Mouse (Mus musculus) hindbrain, embryonic 13.5 days (tissue): ENCODE results near the gene Emsy. TPM values are rescaled to one million over a fixed set of nuclear protein-coding genes. Genes with fewer than 3 reads are reported as not detected.
A peak's percentile ranks its signal among the peaks of the same experiment; 100 is the strongest.

Experiments used
- ATAC-seq: fragments of 200-750 bp; cut with Nextera tagmentation; 2 replicates; pipeline ENCODE4 v1.8.0; 2017; ENCODE audit warnings: moderate TSS enrichment; ENCODE audit not compliant: low FRiP score
- H3K27ac ChIP-seq: fragments of 300-500 bp; sonication (generic); 2 replicates; pipeline ENCODE4 v1.5.1; 2015; ENCODE audit warnings: inconsistent platforms, mild to moderate bottlenecking, moderate library complexity
- H3K27me3 ChIP-seq: fragments of 300-500 bp; sonication (generic); 2 replicates; pipeline ENCODE4 v1.6.1; 2015; ENCODE audit warnings: mild to moderate bottlenecking, inconsistent platforms
- H3K36me3 ChIP-seq: fragments of 300-500 bp; sonication (generic); 2 replicates; pipeline ENCODE4 v1.6.1; 2015; ENCODE audit warnings: mild to moderate bottlenecking, inconsistent platforms
- H3K4me1 ChIP-seq: fragments of 300-500 bp; sonication (generic); replicated peaks from 2 replicates; pipeline ENCODE4 v1.6.1; 2015; ENCODE audit warnings: inconsistent platforms
- H3K4me2 ChIP-seq: fragments of 300-500 bp; sonication (generic); 2 replicates; pipeline ENCODE4 v1.6.1; 2015; ENCODE audit warnings: inconsistent platforms, mild to moderate bottlenecking, moderate library complexity
- H3K4me3 ChIP-seq: fragments of 300-500 bp; sonication (generic); 2 replicates; pipeline ENCODE4 v1.5.1; 2015; ENCODE audit warnings: mild to moderate bottlenecking, inconsistent platforms
- H3K9ac ChIP-seq: fragments of 300-500 bp; sonication (generic); 2 replicates; pipeline ENCODE4 v1.6.1; 2015; ENCODE audit warnings: mild to moderate bottlenecking, inconsistent platforms
- H3K9me3 ChIP-seq: fragments of 300-500 bp; sonication (generic); 2 replicates; pipeline ENCODE4 v1.6.1; 2016; ENCODE audit warnings: inconsistent platforms
- WGBS: fragments of 180-500 bp; shearing (Covaris S2); methylation state at CpG from one replicate; pipeline ENCODE4 v1.1.7; 2015; 5-methylcytosine and 5-hydroxymethylcytosine counted together
- polyA plus RNA-seq: library from polyadenylated mRNA; unstranded; fragments of >200 nt; fragmentation: Nextera tagmentation; extraction: Ambion mirVana; gene quantifications from 2 replicates; pipeline ENCODE4 v1.2.1, GENCODE M21; 2015

Gene Emsy
- polyA plus RNA-seq, 1 experiment from 2014 or later = 35.0 TPM

DNA sequence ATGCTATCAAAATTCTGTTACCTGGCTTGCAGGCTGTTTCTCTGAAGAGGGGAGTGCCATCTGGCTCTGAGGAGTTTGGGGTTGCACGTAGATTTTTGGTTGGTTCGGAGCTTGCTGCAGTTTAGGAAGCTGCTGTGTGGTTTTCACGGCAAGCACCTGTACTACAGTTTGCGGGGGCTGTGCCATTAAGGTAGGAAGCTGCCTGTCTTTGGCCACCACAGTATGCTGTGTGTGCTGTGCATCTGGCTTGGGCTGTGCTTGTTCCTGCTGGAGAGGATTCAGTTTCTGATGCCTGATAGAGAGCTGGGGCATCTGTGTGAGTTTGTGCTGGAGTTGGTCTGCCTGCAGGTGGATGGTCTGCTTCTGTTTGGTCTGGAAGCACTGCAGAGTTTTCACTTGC lies 61.9 kb downstream of the Emsy start:
- H3K9me3 ChIP-seq = no peaks in the 10 kb centered on the region
- H3K27me3 ChIP-seq = no peaks in the 10 kb centered on the region
- 95% methylated on average over 4 of the region's 4 CpGs for WGBS
- peaks cover 59% of the 10 kb centered on the region for H3K36me3 ChIP-seq
- ATAC-seq = no peak
- no peaks in the 10 kb centered on the region for H3K4me1 ChIP-seq
- no peak overlapping the region for H3K4me2 ChIP-seq
- no peak overlapping the region for H3K9ac ChIP-seq
- H3K27ac ChIP-seq = no peak overlapping the region
- H3K4me3 ChIP-seq = no peak overlapping the region

DNA sequence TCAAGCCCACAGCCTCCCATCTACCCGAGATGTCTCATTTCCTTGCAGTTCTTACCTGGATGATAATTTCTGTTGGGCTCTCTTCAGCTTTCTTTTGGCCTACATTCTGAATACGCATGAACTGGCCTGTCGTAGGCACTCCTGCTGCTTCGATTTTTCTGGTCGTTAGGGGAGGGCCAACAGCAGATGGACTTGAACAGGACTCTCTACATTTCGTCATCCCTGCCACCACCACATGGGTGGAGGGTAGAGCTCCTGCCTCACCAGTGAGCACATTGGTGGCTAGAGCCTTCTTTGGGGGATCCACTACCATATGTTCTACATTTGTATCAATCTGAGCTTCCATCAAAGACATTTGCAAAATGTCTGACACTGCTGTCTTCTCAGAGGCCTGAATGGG lies 63.3 kb downstream of the Emsy start:
- H3K27me3 ChIP-seq = no peaks in the 10 kb centered on the region
- WGBS = 87% methylated on average over 6 of the region's 6 CpGs
- H3K36me3 ChIP-seq = peaks cover 60% of the 10 kb centered on the region

GRCm38 (mm10) chr7:98589028-98589427 lies 67.6 kb downstream of the Emsy start:
- Histone ChIP-seq H3K4me2 (no peak overlapping the region), H3K4me3 (no peak overlapping the region), H3K9me3 (no peaks in the 10 kb centered on the region), H3K36me3 (peaks cover 41% of the 10 kb centered on the region), H3K27ac (no peak overlapping the region), H3K27me3 (no peaks in the 10 kb centered on the region), H3K9ac (no peak overlapping the region), H3K4me1 (no peaks in the 10 kb centered on the region)
- WGBS = 78% methylated on average over 3 of the region's 3 CpGs
- no peak for ATAC-seq

More for the DNA sequence above, 63.3 kb downstream of the Emsy start:
- Histone ChIP-seq H3K9me3 (no peaks in the 10 kb centered on the region), H3K4me3 (no peak overlapping the region), H3K4me2 (no peak overlapping the region), H3K9ac (no peak overlapping the region), H3K27ac (no peak overlapping the region), H3K4me1 (no peaks in the 10 kb centered on the region)
- ATAC-seq = no peak

DNA sequence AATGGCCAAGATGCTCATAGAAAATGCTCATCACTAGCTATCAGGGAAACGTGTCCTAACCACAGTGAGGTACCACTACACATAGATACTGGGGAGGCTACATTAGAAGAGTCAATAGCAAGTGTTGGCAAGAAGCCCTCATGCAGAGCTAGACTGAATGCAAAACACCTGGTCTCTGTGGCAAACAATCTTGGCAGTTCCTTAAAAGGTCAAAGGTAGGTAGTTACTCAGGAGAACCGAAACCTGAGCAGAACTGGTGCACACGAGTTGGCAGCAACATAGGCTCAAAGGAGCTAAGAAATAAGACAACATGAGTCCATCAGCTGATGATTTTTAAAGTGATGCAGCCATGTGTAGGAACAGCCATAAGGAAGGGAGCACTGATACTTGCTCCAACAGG lies 70.3 kb downstream of the Emsy start:
- peaks cover 26% of the 10 kb centered on the region for H3K36me3 ChIP-seq
- H3K27me3 ChIP-seq = no peaks in the 10 kb centered on the region
- 88% methylated on average over 3 of the region's 3 CpGs for WGBS
- no peak for ATAC-seq
- H3K9me3 ChIP-seq = no peaks in the 10 kb centered on the region
- no peak overlapping the region for H3K4me2 ChIP-seq
- H3K27ac ChIP-seq = no peak overlapping the region
- no peaks in the 10 kb centered on the region for H3K4me1 ChIP-seq
- H3K9ac ChIP-seq = no peak overlapping the region
- H3K4me3 ChIP-seq = no peak overlapping the region

- Histone ChIP-seq H3K36me3 (peaks cover 16% of the 10 kb centered on the region), H3K9me3 (no peaks in the 10 kb centered on the region), H3K27me3 (no peaks in the 10 kb centered on the region), H3K4me1 (no peaks in the 10 kb centered on the region), H3K9ac (no peak overlapping the region), H3K27ac (no peak overlapping the region), H3K4me3 (no peak overlapping the region), H3K4me2 (no peak overlapping the region)
- no peak for ATAC-seq
- WGBS = 84% methylated on average over 3 of the region's 3 CpGs
Measured at GRCm38 (mm10) chr7:98584555-98584954, 72.0 kb downstream of the Emsy start.

DNA sequence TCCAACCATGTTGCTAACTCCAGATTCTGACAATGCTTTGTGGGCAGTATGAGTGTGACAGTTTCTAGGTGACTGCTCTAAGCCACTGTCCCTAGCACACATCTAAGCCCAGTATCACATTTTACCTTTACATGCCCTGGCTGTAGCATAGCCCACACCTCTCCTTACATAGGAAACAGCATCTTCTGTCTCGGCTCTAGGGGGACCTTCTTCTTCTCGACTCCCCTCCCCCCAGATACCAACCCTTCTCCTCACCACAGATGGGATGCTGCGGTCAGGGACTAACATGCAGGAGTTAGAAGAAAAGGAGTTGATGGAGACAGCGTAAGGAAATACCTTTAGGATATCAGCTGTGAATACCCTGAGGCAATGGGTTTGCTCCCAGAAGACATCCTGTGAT lies 75.3 kb downstream of the Emsy start:
- no peak overlapping the region for H3K4me3 ChIP-seq
- no peak overlapping the region for H3K9ac ChIP-seq
- no peaks in the 10 kb centered on the region for H3K9me3 ChIP-seq
- no peak for ATAC-seq
- WGBS = 83% methylated on average over 4 of the region's 4 CpGs
- H3K4me1 ChIP-seq = no peaks in the 10 kb centered on the region
- no peak overlapping the region for H3K27ac ChIP-seq
- peaks cover under 1% of the 10 kb centered on the region; the same call in 1 of the 2 replicates for H3K36me3 ChIP-seq
- no peak overlapping the region for H3K4me2 ChIP-seq
- H3K27me3 ChIP-seq = no peaks in the 10 kb centered on the region

- no peak overlapping the region for H3K9ac ChIP-seq
- H3K36me3 ChIP-seq = no peaks in the 10 kb centered on the region; the same call in 1 of the 2 replicates
- no peak overlapping the region for H3K4me3 ChIP-seq
- no peak for ATAC-seq
- H3K27ac ChIP-seq = no peak overlapping the region
- no peak overlapping the region for H3K4me2 ChIP-seq
- H3K4me1 ChIP-seq = no peaks in the 10 kb centered on the region
- H3K9me3 ChIP-seq = no peaks in the 10 kb centered on the region
- H3K27me3 ChIP-seq = no peaks in the 10 kb centered on the region
- 88% methylated on average over 7 of the region's 7 CpGs for WGBS
Measured at GRCm38 (mm10) chr7:98580441-98580840, 76.1 kb downstream of the Emsy start.

- no peak overlapping the region for H3K9ac ChIP-seq
- H3K4me3 ChIP-seq = no peak overlapping the region
- H3K27ac ChIP-seq = no peak overlapping the region
- H3K4me2 ChIP-seq = no peak overlapping the region
- WGBS = 88% methylated on average over 6 of the region's 6 CpGs
- ATAC-seq = no peak
- no peaks in the 10 kb centered on the region; the same call in 1 of the 2 replicates for H3K36me3 ChIP-seq
- no peaks in the 10 kb centered on the region for H3K27me3 ChIP-seq
- no peaks in the 10 kb centered on the region for H3K9me3 ChIP-seq
- no peaks in the 10 kb centered on the region for H3K4me1 ChIP-seq
Measured at GRCm38 (mm10) chr7:98579731-98580130, 76.9 kb downstream of the Emsy start.

GRCm38 (mm10) chr7:98577461-98577860 lies 79.1 kb downstream of the Emsy start:
- Histone ChIP-seq H3K27me3 (no peaks in the 10 kb centered on the region), H3K4me3 (no peak overlapping the region), H3K36me3 (no peaks in the 10 kb centered on the region), H3K27ac (no peak overlapping the region), H3K9ac (no peak overlapping the region), H3K4me1 (peaks cover 4% of the 10 kb centered on the region; the same call in 1 of the 2 replicates), H3K9me3 (no peaks in the 10 kb centered on the region), H3K4me2 (no peak overlapping the region)
- 88% methylated on average over 1 of the region's 1 CpGs for WGBS
- ATAC-seq = no peak

- Histone ChIP-seq H3K4me3 (no peak overlapping the region), H3K36me3 (no peaks in the 10 kb centered on the region), H3K9me3 (no peaks in the 10 kb centered on the region), H3K9ac (no peak overlapping the region), H3K27me3 (no peaks in the 10 kb centered on the region), H3K4me2 (no peak overlapping the region), H3K27ac (no peak overlapping the region), H3K4me1 (peaks cover 4% of the 10 kb centered on the region; the same call in 1 of the 2 replicates)
- WGBS = 98% methylated on average over 3 of the region's 3 CpGs
- ATAC-seq = no peak
Measured at GRCm38 (mm10) chr7:98575651-98576239, 80.8 kb downstream of the Emsy start.

DNA sequence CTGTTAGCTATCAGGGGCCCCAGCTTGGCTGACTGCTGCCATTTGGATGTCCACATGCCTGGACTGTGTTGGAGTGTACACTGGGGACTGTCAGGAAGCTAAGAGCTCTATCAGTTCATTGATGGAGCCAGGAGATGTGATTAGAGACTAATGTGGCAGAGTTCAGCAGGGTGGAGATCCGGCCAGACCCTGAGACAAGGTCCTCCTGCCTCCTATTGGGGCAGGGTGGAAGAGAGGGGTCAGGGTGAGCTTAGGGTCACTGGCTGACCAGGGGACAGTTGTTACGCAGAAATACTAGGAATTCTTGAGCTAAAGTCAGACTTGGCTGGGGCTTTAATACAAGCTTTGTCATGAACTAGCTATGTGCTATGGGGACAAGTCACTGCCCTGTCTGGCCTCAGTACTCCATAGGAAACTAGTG lies 81.8 kb downstream of the Emsy start:
- Histone ChIP-seq H3K4me2 (no peak overlapping the region), H3K4me3 (no peak overlapping the region), H3K27ac (no peak overlapping the region), H3K36me3 (no peaks in the 10 kb centered on the region), H3K9ac (no peak overlapping the region), H3K27me3 (no peaks in the 10 kb centered on the region), H3K4me1 (peaks cover 4% of the 10 kb centered on the region; the same call in 1 of the 2 replicates), H3K9me3 (no peaks in the 10 kb centered on the region)
- WGBS = 89% methylated on average over 2 of the region's 2 CpGs
- ATAC-seq = no peak

DNA sequence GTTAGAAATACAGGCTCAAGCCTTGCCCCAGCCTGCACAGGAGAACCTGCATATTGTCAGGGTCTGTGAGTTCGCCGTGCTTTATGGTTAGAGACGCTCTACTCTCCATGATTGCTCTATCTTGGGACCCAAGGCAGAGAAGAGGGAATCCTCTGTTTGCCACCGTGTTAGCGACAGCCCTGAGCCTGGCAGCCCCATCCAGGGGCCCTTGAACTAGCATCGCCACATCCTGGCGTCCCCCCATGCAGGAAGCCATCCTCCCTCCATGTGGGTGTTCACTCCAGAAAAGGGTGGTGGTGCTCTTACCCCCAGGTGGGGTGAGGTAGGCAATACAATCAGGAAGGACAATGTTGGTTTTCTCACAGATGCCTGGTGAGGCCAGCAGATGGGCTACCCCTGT lies 82.3 kb downstream of the Emsy start:
- Histone ChIP-seq H3K4me2 (no peak overlapping the region), H3K27ac (no peak overlapping the region), H3K27me3 (no peaks in the 10 kb centered on the region), H3K4me3 (no peak overlapping the region), H3K36me3 (no peaks in the 10 kb centered on the region), H3K4me1 (peaks cover 4% of the 10 kb centered on the region; the same call in 1 of the 2 replicates), H3K9ac (no peak overlapping the region), H3K9me3 (no peaks in the 10 kb centered on the region)
- ATAC-seq = no peak
- 93% methylated on average over 7 of the region's 7 CpGs for WGBS

GRCm38 (mm10) chr7:98573231-98573781 lies 83.3 kb downstream of the Emsy start:
- WGBS = 54% methylated on average over 10 of the region's 10 CpGs
- H3K4me1 ChIP-seq = peaks cover 4% of the 10 kb centered on the region; the same call in 1 of the 2 replicates

More at GRCm38 (mm10) chr7:98573231-98573781, 83.3 kb downstream of the Emsy start:
- H3K27ac ChIP-seq = peak overlapping the region; percentile 62
- no peak overlapping the region for H3K4me2 ChIP-seq
- H3K4me3 ChIP-seq = no peak overlapping the region
- no peak for ATAC-seq
- H3K36me3 ChIP-seq = no peaks in the 10 kb centered on the region
- H3K9me3 ChIP-seq = no peaks in the 10 kb centered on the region
- no peak overlapping the region for H3K9ac ChIP-seq
- no peaks in the 10 kb centered on the region for H3K27me3 ChIP-seq
